Mouse (Mus musculus) ES-CJ7 (cell line): ENCODE measurements around the gene Senp2.
"Not testable (repeated sequence)": the region's sequence is repeated elsewhere in the genome, so short reads cannot be mapped to it uniquely, and the experiment has no call there.

Source experiments
- DNase-seq: peaks from one replicate; pipeline ENCODE4 v3.0.0; 2011; ENCODE audit warnings: low read depth, low spot score

Senp2 gene

DNA sequence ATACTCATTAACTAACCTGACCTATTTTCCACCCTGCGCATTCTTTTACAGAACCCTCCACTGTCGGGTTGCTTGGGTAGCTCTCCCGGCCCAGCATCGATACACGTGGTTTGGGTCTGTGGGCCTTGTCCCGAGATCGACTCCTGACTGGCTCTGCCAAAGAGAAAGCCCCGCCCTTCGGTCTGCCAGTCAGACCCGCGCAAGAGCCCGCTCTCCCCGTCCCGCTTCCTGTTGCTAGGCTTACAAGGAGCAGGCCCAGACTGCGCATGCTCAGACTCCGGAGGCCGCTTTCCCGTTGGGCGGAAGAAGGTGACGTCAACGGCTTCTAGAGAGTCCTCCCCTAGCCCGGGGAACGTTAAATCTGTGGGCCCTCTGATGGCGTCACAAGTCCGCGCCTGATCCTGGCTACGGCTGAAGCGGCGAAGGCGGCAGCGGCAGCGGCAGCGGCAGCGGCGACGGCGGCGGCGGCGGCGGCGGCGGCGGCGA is at the start of gene Senp2:
TSS of gene Senp2 (plus strand) at position 386 of the 486 bp plus-strand sequence.
- DNase-seq = peak; percentile 100

DNA sequence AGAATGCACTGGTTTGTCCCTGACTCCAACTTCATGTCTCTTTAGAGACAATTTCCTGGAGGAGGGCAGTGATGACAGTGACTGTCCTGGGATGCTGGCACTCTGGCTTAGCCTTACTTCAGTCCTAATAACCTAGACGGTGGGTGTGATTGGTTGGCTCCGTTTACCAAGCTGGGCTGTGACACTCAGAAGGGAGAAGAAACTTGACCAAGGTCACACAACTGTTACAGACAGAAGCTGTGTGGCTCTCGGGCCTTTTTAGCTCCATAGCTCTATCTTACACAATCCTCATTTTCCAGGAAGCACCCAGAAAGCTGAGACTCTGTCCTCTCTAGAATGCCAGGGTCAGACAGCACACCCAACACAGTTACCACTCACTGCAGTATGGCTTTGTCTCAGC is 43.7 kb upstream of the Senp2 start:
- DNase-seq = no peak

- DNase-seq = no peak
These were observed 39.4 kb upstream of the Senp2 start for GRCm38 (mm10) chr16:21969874-21970273.

DNA sequence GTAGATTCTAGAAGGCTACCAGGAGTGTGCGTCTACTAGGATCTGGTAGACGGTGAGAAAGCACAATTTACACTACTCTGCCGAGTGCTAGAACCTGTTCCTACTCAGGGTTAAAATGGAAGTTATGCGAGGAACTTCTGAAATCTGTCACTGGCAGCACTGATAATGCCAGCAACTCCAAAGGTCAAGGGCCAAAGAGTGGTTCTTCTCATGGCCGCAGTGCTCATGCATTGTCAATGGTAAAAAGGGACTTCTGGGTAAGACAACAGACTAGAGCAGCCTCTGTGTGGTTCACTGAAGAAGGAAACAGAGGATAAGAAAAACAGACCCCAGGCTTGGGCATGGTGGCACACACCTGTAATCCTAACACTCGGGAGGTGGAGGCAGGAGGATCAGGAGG is 38.7 kb upstream of the Senp2 start:
- DNase-seq = no peak

GRCm38 (mm10) chr16:21971446-21971845 is 37.8 kb upstream of the Senp2 start:
- DNase-seq = no peak

- DNase-seq = peak; percentile 25
These were observed 33.1 kb upstream of the Senp2 start for GRCm38 (mm10) chr16:21976203-21976602.

DNA sequence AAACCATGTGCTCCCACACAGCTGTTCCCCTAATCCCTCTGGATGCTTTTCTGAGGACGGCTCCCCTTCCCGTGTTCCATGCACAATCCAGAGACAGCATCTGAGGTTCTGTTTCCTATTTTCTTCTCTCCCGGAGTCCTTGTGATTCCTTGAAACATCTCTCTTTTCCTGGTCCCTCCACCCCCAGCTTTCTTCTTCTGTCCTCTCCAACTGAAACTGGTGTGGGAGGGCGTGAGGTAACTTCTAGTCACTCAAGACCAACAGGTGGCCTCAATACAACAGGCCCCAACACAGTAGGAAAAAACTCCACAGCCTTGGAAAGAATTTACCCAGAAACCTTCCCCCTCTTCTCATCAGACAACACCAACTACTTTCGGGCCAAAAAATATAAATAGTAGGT is 31.9 kb upstream of the Senp2 start:
- no peak for DNase-seq

GRCm38 (mm10) chr16:21983146-21983545 is 26.1 kb upstream of the Senp2 start:
- DNase-seq = peak; percentile 76

- DNase-seq = peak; percentile 61
These were observed 25.7 kb upstream of the Senp2 start for GRCm38 (mm10) chr16:21983581-21983980.

GRCm38 (mm10) chr16:21984091-21984490 is 25.2 kb upstream of the Senp2 start:
- peak; percentile 53 for DNase-seq

DNA sequence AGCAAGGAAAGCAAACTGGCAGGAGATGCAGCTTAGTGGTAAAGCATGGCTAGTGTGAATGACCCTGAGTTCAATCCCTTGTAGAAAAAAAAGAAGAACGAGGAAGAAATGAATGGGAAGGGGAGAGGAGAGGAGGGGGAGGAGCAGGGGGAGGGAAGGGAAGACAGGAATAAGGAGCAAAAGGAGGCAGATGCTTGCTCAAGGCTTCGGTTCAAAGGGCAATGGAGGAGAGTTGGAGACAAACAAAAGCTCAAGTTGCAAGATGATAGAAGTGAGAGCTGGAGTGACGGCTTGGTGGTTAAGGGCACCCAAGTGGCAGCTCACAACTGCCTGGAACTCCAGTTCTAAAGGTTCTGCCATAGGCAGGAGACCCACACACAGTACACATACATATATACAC is 23.1 kb upstream of the Senp2 start:
- DNase-seq = no peak

GRCm38 (mm10) chr16:21987956-21988355 is 21.3 kb upstream of the Senp2 start:
- DNase-seq = peak; percentile 63

DNA sequence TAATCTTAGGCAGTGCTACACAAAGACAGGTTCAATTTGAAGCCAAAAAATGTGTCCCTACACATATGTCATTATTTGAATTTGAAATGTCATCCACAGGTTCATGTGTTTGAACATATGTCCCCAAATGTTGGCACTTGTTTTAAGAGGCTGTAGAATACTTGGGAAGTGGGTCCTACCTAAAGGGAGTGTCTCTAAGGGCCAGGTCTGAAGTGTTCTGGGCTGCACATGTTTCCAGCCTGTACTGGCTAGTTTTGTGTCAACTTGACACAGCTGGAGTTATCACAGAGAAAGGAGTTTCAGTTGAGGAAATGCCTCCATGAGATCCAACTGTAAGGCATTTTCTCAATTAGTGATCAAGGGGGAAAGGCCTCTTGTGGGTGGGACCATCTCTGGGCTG is 18.4 kb upstream of the Senp2 start:
- not testable (repeated sequence) for DNase-seq

DNA sequence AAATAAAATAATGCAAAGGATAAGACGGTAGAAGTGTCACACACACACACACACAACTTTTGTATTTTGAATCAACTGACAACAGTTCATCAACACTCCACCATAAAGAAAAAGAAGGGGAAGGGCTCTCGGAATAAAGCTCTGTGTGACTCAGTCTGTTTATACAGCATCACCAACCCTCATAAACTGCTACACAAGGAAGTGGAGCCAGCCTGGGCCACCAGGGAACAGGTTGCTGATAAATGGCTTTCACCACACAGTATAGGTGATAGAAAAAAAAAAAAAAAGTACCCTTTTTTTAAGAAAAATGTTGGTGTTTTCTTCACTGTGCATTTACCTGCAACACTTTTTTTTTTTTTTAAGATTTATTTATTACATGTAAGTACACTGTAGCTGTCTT is 17.5 kb upstream of the Senp2 start:
- DNase-seq = no peak

DNA sequence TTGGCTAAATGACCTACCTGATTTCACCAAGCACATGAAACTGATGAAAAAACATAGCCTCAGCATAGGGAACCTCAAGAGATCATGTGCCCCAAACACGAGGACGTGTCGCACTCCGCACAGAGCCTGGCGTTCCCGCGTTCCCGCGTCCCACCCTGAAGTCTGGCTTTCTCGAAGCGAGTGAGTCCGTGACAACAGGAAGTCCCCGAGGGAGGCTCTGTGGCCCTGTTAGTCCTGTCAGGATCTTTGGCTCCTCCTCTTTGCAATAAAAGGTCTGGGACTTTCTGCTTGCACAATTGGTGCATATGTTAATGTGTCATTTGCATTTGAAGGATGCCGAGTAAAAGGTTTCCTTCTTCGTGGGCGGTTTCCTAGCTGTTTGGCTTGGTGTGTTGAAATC is 14.0 kb upstream of the Senp2 start, which contains the start of gene Liph:
TSS of gene Liph (minus strand) at position 360 of the 400 bp plus-strand sequence.
- DNase-seq = peak; percentile 91

- DNase-seq = no peak
These were observed 12.9 kb upstream of the Senp2 start for GRCm38 (mm10) chr16:21996402-21996801.

GRCm38 (mm10) chr16:21996881-21997641 is 12.2 kb upstream of the Senp2 start:
- DNase-seq = peak; percentile 44

- DNase-seq = no peak
These were observed 11.2 kb upstream of the Senp2 start for GRCm38 (mm10) chr16:21998061-21998460.

DNA sequence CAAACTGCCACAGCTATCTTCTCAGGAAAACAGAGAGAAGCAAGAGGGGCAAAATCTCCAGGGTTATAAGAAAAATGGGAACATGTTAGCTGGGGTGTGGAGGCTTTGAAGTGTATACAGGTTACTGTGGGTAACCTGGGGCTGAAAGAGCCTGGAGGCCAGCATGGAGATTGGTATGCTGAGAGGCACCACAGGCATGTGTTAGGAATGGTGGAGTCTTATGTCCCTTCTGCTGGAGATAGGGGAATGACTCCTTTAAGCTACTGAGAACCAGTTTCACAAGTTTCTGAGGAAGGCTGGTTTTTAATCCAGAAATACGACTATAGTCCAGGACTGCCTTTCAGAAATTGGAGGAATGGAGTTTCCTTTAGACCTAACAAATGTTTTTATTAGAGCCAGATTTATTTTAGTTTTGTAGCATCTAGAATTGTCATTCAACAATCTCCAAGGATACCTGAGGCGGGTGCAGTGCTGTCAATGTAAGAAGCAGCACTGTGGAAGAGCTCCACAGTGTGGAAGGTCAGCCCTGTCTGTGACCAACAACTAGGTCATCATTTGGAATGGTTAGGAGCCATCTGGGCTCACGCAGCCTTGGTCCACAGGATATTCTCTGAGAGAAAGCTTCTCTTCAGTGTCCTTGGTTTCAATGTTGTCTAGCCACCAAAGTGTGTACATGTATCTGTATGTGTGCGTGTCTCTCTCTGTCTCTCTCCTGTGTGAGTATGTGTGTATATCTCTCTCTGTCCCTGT is 9.2 kb upstream of the Senp2 start:
- DNase-seq = no peak

GRCm38 (mm10) chr16:22001172-22001571 is 8.1 kb upstream of the Senp2 start:
- DNase-seq = peak; percentile 57

DNA sequence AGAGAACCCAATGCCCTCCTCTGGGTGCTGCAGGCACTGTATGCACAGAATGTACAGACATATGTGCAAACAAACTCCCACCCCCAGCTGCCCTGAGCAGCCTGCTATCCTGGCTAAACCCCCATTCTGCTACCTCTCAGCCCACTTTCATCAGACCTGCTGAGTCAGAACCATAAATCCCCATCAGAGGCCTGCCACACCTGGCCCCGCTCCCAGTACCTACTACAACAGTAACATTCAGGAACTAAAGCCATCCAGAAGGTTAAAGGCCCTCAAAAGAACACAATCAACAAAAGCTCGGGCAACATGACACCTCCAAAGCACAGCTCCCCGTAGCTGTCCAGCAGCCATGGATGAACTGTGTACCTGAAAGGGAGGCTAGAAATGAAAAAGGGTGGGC is 7.7 kb upstream of the Senp2 start:
- peak; percentile 23 for DNase-seq

GRCm38 (mm10) chr16:22009596-22009995 is 312 bp downstream of the Senp2 start:
- no peak for DNase-seq

DNA sequence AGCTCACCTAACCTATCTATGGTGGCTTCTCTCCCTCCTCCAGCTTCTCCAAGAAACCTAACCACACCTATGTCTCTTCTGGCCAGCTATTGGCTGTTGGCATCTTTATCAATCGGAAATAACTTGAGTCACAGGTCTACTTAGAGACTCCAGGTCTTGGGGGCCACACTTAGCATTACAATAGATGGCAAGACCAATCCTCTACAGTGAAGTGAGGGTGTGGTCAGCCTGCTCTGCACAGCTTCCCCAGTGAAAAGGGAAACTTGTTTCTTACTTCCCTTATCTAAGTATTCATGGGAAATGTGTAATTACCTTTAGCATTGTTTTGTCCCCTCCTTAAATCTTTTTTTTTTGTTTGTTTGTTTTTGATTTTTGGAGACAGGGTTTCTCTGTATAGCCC is 6.3 kb downstream of the Senp2 start:
- DNase-seq = peak; percentile 89
